Mouse (Mus musculus) kidney, postnatal 4 days (tissue): ENCODE measurements around the gene Cdc37.

Experiments
- DNase-seq, 2 experiments: peaks; one replicate each; pipeline ENCODE4 v3.0.0; 2021; ENCODE audit warnings: mixed read lengths in 2 of 2

Cdc37 gene

DNA sequence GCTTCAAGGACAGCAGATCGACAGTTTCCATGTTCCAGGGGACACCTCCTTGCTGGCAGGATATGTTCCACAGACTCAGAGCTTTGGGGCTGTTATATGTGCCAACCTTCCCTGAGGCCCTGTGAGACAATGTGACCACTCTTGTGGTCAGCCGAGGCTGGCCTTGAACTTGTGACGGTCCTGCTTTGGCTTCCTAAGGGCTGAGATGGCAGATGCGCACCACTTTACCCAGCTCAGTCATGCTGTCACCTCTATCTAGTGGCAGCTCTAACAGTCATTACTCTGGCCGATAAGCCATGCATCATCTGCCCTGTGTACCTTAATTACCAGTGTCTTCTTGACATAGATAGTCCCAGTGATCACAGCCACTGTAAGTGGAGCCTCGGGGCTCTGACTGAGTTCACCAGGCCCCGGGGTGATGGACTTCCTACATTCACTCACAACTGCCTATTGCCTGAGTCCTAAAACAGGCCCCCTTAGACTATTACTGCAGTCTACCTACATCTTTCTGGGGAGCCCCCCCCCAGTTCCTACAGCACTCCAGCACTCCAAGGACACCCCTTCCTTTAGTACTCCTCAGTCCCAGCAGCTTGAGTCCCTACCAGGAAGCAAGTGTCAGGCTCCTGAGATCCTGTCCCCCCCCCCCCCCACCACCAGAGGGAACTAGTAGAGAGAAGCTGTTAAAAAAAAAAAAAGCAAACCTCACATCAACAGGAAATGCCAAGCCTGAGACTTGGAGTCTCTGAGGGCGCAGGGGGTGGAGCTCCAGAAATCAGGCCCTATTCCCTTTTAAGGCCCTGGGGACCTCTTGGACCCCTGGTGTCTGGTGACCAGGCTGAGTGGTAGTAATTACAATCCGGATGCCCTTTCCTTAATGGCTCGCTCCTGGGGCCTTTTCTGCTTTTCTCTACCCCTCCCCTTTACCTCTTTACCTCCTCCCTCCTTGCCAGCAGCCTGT, 17.6 kb upstream of the Cdc37 start:
- DNase-seq: peak; percentile 52 to 72

DNA sequence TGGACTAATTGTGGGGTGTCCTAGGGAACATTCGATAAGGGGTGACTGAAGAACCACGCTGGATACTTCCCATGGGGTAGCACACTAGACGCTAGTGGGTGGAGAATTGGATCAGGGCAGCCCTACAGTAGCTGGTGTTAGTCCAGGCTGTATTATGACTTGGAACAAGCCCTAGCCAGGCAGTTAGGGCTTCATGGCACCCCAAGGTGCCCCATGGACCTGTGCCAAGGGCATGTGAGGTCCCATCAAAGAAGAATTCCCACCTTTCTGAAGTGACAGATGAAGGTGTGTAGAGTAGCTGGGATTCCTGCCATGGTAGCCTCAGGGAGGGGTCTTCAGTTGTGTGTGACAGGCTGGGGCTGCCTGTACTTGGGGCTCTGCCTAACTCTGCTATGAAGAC, 16.7 kb upstream of the Cdc37 start:
- DNase-seq: no peak

- peak; percentile 77 to 78 for DNase-seq
Measured at GRCm38 (mm10) chr9:21165952-21166451, 16.2 kb upstream of the Cdc37 start.

GRCm38 (mm10) chr9:21165041-21165951, 15.5 kb upstream of the Cdc37 start, which contains the start of gene Pde4a:
TSS of gene Pde4a (plus strand) at chr9:21165714.
- DNase-seq: peak; percentile 61 to 71

DNA sequence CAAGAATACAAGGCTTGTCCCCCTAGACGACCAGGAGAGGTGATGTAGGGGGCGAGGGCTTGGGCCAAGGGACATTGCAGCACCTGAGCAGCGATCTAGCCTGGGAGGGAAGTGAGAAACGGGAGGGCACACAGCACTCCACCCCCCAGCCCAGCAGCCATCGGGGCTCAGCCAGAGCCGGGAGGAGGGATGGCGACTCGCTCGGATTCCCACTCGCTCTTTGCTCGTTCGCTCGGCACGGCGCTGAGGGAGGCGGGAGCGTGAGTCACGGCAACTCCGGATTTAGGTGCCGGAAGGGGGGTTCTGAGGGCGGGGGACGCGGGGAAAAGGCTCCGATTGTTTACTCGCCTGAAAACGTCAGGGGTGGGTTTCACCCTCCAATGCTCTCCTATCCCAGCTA, 14.3 kb upstream of the Cdc37 start:
- DNase-seq: peak; percentile 53 to 60

DNA sequence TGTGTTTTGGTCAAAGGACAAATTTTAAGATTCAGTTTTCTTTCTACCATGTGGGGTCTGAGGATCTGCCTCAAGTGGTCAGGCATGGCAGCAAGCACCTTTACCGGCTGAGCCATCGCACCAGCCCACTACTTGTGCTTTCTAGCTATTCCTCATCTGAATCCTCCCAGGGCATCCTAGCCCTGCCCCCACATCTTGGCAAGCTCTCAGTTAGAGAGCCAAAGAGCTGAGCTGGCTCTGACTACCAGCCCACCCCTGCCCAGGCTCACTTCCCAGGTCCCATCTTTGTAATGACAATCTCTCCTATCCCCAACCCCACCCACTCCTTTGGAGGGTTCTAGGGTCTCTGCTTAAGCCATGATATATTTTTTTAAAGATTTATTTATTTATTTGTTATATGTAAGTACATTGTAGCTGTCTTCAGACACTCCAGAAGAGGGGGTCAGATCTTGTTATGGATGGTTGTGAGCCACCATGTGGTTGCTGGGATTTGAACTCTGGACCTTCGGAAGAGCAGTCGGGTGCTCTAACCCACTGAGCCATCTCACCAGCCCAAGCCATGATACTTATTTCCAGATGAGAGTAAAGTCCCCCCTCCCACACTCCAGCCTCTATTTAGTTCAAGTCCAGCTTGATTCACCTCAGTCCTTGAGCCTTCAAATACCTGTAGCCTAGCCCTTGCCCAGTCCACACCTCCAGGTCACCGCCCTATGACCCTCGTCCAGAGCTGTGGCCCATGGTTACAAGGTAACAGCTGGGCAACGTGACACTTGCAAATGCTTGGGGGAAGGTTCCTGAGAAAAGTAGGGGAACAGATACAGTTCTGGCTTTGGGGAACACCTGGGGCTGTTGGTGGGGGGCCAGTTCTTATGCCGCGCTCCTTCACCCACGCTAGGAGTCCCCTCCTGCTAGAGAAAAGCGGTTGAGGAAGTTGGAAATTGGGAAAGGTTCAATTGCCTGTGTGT, 13.6 kb upstream of the Cdc37 start:
- no peak for DNase-seq

DNA sequence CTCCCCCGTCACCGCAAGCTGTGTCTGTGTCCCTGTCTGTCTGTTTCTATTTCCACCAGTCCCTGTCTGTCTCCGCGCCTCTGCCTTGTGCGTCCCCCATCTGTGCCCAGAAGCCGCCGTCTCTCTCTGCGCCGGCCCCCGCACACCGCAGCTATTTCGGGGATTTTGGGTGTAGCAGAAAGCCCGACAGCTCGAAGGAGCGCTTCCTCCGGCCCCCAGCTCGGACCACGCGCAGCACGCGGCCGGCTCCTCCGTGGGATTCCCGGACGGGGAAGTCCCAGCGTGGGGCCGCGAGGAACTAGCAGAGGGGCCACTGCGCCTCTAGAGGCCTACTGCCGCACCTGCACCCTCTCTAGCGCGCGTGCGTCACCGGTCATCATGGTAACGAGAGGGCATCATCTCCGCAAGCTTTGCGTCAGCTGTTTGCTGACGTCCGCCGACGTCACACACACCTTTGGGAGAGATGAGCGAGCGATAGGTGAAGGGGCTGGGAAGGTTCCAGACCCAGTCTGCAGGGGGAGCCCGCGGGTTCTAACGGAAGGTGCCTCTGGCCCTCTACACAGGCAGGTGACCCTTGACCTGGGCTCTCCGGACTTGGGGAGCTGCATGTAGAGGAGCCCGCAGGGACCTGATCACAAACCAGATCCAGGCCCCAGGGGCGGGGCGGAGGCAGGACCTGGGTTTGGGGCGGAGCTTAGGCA, 11.6 kb upstream of the Cdc37 start:
- peak; percentile 92 to 93 for DNase-seq

DNA sequence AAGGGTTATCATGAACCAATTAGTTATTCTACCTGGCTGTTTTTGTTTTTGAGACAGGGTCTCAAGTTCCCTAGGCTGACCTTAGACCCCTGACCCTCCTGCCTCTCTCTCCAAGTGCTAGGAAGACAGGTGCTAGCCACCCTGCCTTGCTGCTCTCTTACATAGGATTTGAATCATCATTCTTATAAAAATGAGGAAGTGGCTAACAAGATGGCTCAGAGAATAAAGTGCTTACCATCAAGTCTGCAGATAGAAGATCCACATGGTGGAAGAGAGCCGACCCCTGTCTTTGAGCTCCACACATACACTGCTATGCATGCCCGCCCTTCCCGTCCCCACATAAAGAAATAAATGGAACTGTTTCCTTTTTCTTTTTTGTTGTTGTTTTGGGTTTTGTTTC, 5.0 kb upstream of the Cdc37 start:
- no peak for DNase-seq

DNA sequence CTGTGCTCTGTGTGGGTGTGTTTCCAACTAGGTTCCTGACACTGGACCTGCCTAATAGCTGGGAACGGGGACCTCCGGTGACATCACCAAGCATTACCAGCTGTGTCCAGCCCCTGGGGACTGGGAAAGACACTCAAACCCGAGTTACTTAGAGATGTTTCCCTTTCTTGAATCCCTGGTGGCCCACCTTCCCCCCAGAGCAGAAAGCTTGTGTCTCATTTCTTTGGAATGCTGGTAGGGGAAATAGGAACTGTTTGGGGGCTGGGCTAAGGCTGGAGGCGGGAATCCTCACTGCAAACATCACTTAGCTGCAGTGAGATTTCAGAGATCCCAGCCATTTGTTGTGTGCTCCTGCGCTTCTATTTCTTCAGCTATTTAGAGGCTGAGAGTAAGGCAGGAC, 4.1 kb upstream of the Cdc37 start:
- DNase-seq: peak in 1 of 2 experiments; percentile 56

DNA sequence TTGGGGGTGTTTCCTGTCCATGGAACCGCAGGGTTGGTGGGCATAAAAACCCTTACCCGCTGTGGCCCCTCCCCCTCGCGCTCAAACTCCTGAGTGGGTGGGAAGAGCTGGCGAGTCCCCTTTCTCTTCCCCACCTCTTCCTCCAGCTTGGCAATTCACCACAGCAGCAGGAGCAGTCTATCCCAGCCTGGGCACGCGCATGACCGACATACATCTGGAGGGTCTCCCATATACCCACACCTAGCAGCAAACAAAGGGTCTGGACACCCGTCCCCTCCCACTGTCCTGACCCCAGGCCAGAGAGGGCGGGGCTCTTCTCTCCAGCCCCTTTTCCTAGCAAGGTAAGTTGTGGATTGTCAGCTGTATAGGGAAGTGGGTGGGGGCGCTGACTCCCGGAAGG, 3.5 kb upstream of the Cdc37 start:
- DNase-seq: peak in 1 of 2 experiments; percentile 40

DNA sequence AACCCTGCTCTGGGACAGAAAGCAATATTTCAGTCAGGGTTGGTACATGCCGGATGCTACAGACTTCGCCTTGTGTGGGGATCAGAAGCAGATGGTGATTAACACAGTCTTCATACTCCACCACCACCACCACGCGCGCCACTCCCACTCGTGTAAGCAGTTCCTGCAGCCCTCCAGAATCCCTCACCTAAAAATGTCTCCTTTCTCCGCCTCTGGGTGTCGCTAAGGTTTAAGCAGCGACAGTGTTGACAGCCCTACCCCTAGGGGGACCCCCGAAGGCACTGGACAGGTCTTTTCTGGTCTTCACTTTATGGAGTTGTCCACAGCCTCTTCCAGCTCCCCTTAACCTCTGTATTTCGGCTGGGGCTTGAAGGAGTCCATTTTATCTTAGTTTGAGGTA, 2.9 kb upstream of the Cdc37 start:
- peak; percentile 75 to 83 for DNase-seq

GRCm38 (mm10) chr9:21149077-21149653, 617 bp downstream of the Cdc37 start:
- no peak for DNase-seq

DNA sequence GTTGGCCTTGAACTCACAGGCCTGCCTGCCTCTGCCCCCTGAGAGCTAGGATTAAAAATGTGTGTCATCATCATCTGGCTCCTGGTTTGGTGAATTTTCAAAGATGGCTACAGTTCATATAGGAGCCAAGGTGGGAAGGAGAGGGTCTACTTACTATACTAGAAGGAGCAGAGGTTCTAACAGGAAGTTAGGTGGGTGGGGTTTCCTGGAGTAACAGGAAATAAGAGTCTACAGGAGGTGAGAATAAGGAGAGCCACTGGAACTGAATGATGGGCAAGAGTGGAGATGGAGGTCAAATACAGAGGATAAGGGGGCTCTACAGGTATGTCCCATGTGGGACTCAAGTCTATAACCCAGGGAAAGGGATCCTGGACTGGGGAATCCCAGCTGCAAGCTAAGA, 1.4 kb downstream of the Cdc37 start:
- DNase-seq: no peak

- peak; percentile 66 to 77 for DNase-seq
Measured at GRCm38 (mm10) chr9:21146722-21147121, 3.1 kb downstream of the Cdc37 start.

DNA sequence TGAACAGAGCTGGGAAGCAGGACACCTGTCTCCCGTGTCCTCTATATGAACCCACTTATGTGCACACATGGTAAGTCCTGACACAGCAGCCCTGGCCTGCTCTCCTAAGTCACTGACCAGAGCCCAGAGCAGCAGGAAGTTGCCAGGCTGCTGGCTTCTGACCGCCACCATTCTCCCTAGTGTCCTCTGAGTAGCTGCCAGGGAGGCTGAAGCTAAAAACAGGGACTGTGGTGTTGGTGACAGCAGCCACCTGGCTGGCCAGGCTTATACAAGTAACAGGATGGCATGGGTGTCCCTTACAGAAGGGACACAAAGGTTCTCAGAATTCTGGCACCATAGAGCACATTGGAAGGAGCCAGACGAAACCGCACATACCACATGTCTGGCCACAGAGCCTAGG, 4.4 kb downstream of the Cdc37 start:
- DNase-seq: no peak

DNA sequence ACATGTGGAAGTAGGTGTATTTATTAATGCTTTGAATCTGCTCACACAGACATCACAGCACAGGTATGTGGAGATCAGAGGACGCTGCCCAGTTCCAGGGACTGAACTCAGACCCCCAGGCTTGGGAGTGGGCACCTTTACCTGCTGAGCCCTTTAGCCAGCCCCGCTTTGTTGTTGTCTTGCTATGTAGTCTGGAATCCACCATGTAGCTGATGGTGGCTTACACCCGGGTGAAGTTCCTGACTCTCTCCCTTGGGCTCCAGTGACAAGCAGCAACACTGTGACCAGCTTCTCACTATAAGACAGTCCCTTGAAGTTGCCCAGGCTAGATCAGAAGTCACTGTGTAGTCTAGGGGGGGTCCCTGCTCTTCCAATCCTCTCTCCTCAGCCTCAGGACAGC, 5.4 kb downstream of the Cdc37 start:
- DNase-seq: no peak

GRCm38 (mm10) chr9:21141922-21142321, 7.9 kb downstream of the Cdc37 start:
- DNase-seq: no peak

GRCm38 (mm10) chr9:21138386-21138785, 11.4 kb downstream of the Cdc37 start:
- no peak for DNase-seq

DNA sequence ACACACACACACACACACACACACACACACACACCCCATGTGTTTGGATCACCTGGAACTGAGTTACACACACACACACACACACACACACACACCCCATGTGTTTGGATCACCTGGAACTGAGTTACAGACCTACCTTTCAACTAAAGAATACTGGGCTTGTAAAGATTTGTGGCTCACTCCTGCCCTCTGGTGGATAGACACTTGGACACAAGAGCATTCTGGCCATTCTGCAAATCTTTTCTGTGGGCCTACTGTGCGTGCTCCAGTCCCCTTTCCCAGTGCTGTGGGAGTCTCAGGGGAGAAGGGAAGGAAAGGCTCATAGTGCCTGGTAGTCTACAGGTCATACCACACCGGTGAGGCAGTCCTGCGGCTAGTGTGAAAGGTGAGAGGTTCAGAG, 12.6 kb downstream of the Cdc37 start:
- peak; percentile 74 to 79 for DNase-seq

DNA sequence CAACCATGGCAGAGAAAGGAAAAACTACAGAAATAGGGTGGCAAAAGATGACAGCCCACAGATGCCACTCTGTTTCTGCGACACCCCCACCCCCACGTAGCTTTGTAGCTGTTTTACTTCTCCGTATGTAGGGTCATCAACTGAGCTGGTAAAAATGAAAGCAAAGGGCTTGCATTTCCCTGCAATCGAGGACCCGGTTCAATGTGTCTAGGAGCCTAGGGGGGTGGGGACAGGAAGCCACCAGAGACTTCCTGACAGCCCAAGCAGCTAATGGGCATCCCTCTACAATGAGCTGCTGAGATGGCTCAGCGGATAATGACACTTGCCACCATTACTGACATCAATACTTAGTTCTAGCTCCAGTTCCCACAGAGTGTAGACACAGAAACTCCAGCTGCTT, 13.4 kb downstream of the Cdc37 start:
- no peak for DNase-seq

GRCm38 (mm10) chr9:21135941-21136381, 13.8 kb downstream of the Cdc37 start:
- DNase-seq: no peak
